Mouse (Mus musculus): ENCODE data around the gene Adgra1.

DNA sequence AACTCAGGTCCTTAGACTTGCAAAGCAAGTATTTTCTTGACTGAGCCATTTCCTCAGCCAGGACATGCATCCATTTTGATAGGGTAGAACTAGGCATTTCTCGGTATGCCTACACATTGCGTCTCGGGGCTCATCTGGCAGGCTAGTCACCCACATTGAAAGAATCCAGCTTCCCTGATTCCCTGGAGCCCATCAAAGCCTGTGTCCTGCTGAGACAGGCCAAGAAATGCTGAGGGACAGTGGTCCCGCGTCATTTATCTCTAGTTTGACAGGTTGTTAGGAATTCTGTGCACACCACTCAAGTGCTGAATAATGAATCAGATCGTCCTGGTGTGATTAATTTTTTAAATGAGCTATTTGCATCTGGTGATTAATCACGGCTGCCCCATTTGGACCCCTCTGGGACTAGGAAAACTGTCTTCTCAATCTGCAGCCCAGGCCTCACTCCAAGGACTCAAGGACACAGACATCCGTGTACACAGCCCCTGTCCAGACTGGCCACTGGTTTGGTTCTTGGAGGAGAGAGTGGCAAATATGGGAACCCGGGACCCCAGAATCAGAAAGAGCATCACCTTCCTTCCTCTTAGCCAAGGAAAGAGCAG, 38.9 kb upstream of the Adgra1 start:
- TF ChIP-seq MAFK (IDR thresholded peaks at IDR 0.05; ENCODE audit: insufficient read depth, low read depth, low read length), result no peak
- TF ChIP-seq CHD2 (IDR thresholded peaks at IDR 0.05; ENCODE audit: low read depth, low read length), result no peak
- no peak for TF ChIP-seq ZNF384 (IDR thresholded peaks at IDR 0.05; ENCODE audit: low read depth, low read length)

Measured in ES-E14 (cell line).